Mouse (Mus musculus): ENCODE data around the gene Gm10681.
"Not testable (repeated sequence)": the region's sequence is repeated elsewhere in the genome, so short reads cannot be mapped to it uniquely, and the experiment has no call there.

DNA sequence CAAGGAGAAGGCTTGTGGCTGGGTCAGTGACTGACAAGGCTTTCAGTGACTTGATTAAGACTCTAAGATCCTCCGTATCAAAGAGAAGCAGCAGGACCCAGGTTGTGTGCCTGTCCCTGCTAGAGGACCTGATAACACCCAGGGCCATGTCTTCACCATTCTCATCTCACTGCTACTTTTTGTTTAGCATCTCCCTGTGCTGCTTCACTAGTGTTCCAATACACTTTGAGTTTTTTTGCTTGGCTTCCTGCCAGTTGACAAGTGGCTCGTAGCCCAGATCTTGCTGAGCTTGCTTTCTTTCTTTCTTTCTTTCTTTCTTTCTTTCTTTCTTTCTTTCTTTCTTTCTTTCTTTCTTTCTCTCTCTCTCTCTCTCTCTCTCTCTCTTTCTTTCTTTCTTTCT is 65.8 kb downstream of the Gm10681 start:
- TF ChIP-seq POLR2A (IDR thresholded peaks at IDR 0.05; ENCODE audit: borderline replicate concordance, insufficient read depth, low read length); CTCF (IDR thresholded peaks at IDR 0.05; ENCODE audit: borderline replicate concordance, insufficient read depth, low read depth, low read length): not testable (repeated sequence)

Data from cerebellum, adult 2 months (tissue).